In genomic region chr15:95193661-95194280, GRCm38 (mm10) we compare ENCODE assay signal across 16 mouse cellular contexts.
A peak's percentile ranks its signal among the peaks of the same experiment; 100 is the strongest.
DNase-seq lines count a peak whose midpoint lies in the region; ATAC-seq and TF ChIP-seq lines count a peak whose summit lies in the region.
"Had no signal": no experiment of that assay in that cellular context is flagged by ENCODE, and none has a peak within 500 bp of the region (broad histone marks: within the 10 kb centered on the region; RNA-seq: fewer than 3 reads in every experiment).

No protein-coding gene starts in this region.

- ATAC-seq in forebrain, embryonic 14.5 days: no peak

- no peak overlapping the region for H3K9ac ChIP-seq in forebrain, embryonic 14.5 days (ENCODE audit: low read length)
- H3K9ac ChIP-seq: hindbrain, embryonic 13.5 days; lung, embryonic 14.5 days had no signal

- H3K9me3 ChIP-seq in forebrain, embryonic 14.5 days (replicated peaks; ENCODE audit: control insufficient read depth, low read length): no peaks in the 10 kb centered on the region
- H3K9me3 ChIP-seq in forebrain, embryonic 10.5 days: no peaks in the 10 kb centered on the region
- H3K9me3 ChIP-seq: hindbrain, embryonic 13.5 days had no signal

- H3K4me1 ChIP-seq in forebrain, embryonic 14.5 days (ENCODE audit: control insufficient read depth, insufficient read depth, low read length): no peaks in the 10 kb centered on the region
- no peaks in the 10 kb centered on the region for H3K4me1 ChIP-seq in forebrain, embryonic 10.5 days
- H3K4me1 ChIP-seq: hindbrain, embryonic 13.5 days had no signal

- peak overlapping the region; percentile 39; the same call in 1 of the 2 replicates for H3K27ac ChIP-seq in forebrain, embryonic 14.5 days (ENCODE audit: low read depth, low read length)
- H3K27ac ChIP-seq in forebrain, embryonic 10.5 days: no peak overlapping the region
- H3K27ac ChIP-seq: hindbrain, embryonic 13.5 days had no signal

- no peak overlapping the region for H3K4me2 ChIP-seq in forebrain, embryonic 14.5 days (ENCODE audit: low read length)
- H3K4me2 ChIP-seq: hindbrain, embryonic 13.5 days; lung, embryonic 14.5 days had no signal

- no peak for DNase-seq in forebrain, embryonic 14.5 days (ENCODE audit: low spot score)
- DNase-seq in forebrain, embryonic 10.5 days (ENCODE audit: extremely low spot score, low spot score): no peak
- peak; percentile 53 for DNase-seq in brain, embryonic 14.5 days (ENCODE audit: low read depth)
- DNase-seq in left cerebral cortex, adult 18-20 months (ENCODE audit: low spot score in 2 of 2): peak; percentile 56 to 72
- peak; percentile 65 for DNase-seq in right cerebral cortex, postnatal 14 days
- no peak for DNase-seq in lung, adult 18-20 months
- no peak for DNase-seq in Muller cell, postnatal 12 days (ENCODE audit: inconsistent ontology term)
- DNase-seq in B cell, adult 2 months: no peak
- DNase-seq: adrenal gland, postnatal 25 days; cerebellum, adult 11-12 months; kidney, adult 18-20 months; kidney, postnatal 4 days; liver; lung, embryonic 14.5 days; thymus, postnatal 25 days had no signal

- H3K27me3 ChIP-seq in forebrain, embryonic 14.5 days (replicated peaks; ENCODE audit: control insufficient read depth, insufficient read depth, low read length): no peaks in the 10 kb centered on the region
- no peaks in the 10 kb centered on the region for H3K27me3 ChIP-seq in forebrain, embryonic 10.5 days (ENCODE audit: poor library complexity, severe bottlenecking)
- H3K27me3 ChIP-seq: hindbrain, embryonic 13.5 days had no signal

- no peaks in the 10 kb centered on the region for H3K36me3 ChIP-seq in forebrain, embryonic 14.5 days (ENCODE audit: control insufficient read depth, insufficient read depth, low read length)
- H3K36me3 ChIP-seq in forebrain, embryonic 10.5 days (replicated peaks): no peaks in the 10 kb centered on the region
- H3K36me3 ChIP-seq: hindbrain, embryonic 13.5 days had no signal

- WGBS in forebrain, embryonic 14.5 days: 53% methylated on average over 9 of the region's 9 CpGs
- WGBS in forebrain, embryonic 10.5 days: 72% methylated on average over 9 of the region's 9 CpGs

- no peak for TF ChIP-seq POLR2A in brain, embryonic 14.5 days (IDR thresholded peaks at IDR 0.05; ENCODE audit: borderline replicate concordance, extremely low read depth, insufficient read depth, insufficient read length, poor library complexity, severe bottlenecking)

- no peak overlapping the region for H3K4me3 ChIP-seq in forebrain, embryonic 14.5 days (ENCODE audit: low read depth, low read length)
- H3K4me3 ChIP-seq in forebrain, embryonic 10.5 days: no peak overlapping the region
- H3K4me3 ChIP-seq: hindbrain, embryonic 13.5 days had no signal

- no peak for TF ChIP-seq CTCF in brain, embryonic 14.5 days (IDR thresholded peaks at IDR 0.05; ENCODE audit: borderline replicate concordance, extremely low read depth, insufficient read depth, insufficient read length)

Comparison
In these comparisons a context has a peak if more than half of its experiments do, and no peak if none do; other contexts are left out.
1. DNase-seq: peak in brain, embryonic 14.5 days (single experiment), left cerebral cortex, adult 18-20 months (2 of 2) and right cerebral cortex, postnatal 14 days (single experiment); none in forebrain, embryonic 14.5 days (single experiment), forebrain, embryonic 10.5 days (single experiment), lung, adult 18-20 months (0 of 2), Muller cell, postnatal 12 days (single experiment) and B cell, adult 2 months (0 of 2).